ENCODE assay signal across 12 mouse cellular contexts in genomic region chr19:40570726-40571125, GRCm38 (mm10). TPM values are rescaled to one million over a fixed set of nuclear protein-coding genes. Genes with fewer than 3 reads are reported as not detected.
A peak's percentile ranks its signal among the peaks of the same experiment; 100 is the strongest.
DNase-seq lines count a peak whose midpoint lies in the region; ATAC-seq lines count a peak whose summit lies in the region.
"Had no signal": no experiment of that assay in that cellular context is flagged by ENCODE, and none has a peak within 500 bp of the region (broad histone marks: within the 10 kb centered on the region; RNA-seq: fewer than 3 reads in every experiment).

No protein-coding gene starts in this region.

- 68% methylated on average over 9 of the region's 9 CpGs for whole genome bisulfite sequencing in intestine, embryonic 15.5 days
- 95% methylated on average over 9 of the region's 9 CpGs for WGBS in midbrain, embryonic 16.5 days

- H3K4me1 ChIP-seq in intestine, embryonic 15.5 days (replicated peaks): no peaks in the 10 kb centered on the region
- H3K4me1 ChIP-seq in midbrain, embryonic 16.5 days (ENCODE audit: control insufficient read depth, insufficient read depth, low read length): no peaks in the 10 kb centered on the region
- H3K4me1 ChIP-seq: embryonic facial prominence, embryonic 10.5 days; hindbrain, embryonic 12.5 days; lung, embryonic 15.5 days had no signal

- peak; percentile 68 for DNase-seq in ovary, postnatal 36 days (ENCODE audit: low spot score)
- DNase-seq in ovary, postnatal 10 days (ENCODE audit: low spot score): no peak
- DNase-seq in kidney, postnatal 36 days: peak; percentile 78 to 82
- DNase-seq in gastrocnemius, adult 18-20 months (ENCODE audit: low spot score): no peak
- no peak for DNase-seq in left cerebral cortex, postnatal 10 days (ENCODE audit: extremely low spot score in 1 of 2, low spot score in 2 of 2)

- no peaks in the 10 kb centered on the region for H3K9me3 ChIP-seq in intestine, embryonic 15.5 days
- peaks cover 4% of the 10 kb centered on the region; the same call in 1 of the 2 replicates for H3K9me3 ChIP-seq in midbrain, embryonic 16.5 days (replicated peaks; ENCODE audit: control insufficient read depth, low read length, poor library complexity, severe bottlenecking)

- intact Hi-C loops in left cerebral cortex, postnatal 10 days (cut with DNase I): no loop called here

- no peak overlapping the region for H3K4me2 ChIP-seq in intestine, embryonic 15.5 days (replicated peaks)
- H3K4me2 ChIP-seq in midbrain, embryonic 16.5 days (ENCODE audit: low read length): no peak overlapping the region
- H3K4me2 ChIP-seq: hindbrain, embryonic 12.5 days; lung, embryonic 15.5 days had no signal

- peak; percentile 91 for ATAC-seq in intestine, embryonic 15.5 days
- no peak for ATAC-seq in midbrain, embryonic 16.5 days
- ATAC-seq: forebrain, embryonic 16.5 days had no signal

- H3K36me3 ChIP-seq in intestine, embryonic 15.5 days: peaks cover 56% of the 10 kb centered on the region
- peaks cover 73% of the 10 kb centered on the region for H3K36me3 ChIP-seq in midbrain, embryonic 16.5 days (ENCODE audit: control insufficient read depth, insufficient read depth, low read length)

- no peak overlapping the region for H3K9ac ChIP-seq in intestine, embryonic 15.5 days
- H3K9ac ChIP-seq in midbrain, embryonic 16.5 days (ENCODE audit: low read depth, low read length): no peak overlapping the region
- H3K9ac ChIP-seq: hindbrain, embryonic 12.5 days; lung, embryonic 15.5 days had no signal

- peak overlapping the region; percentile 67 for H3K27ac ChIP-seq in intestine, embryonic 15.5 days
- H3K27ac ChIP-seq in midbrain, embryonic 16.5 days (ENCODE audit: low read length): no peak overlapping the region
- H3K27ac ChIP-seq: embryonic facial prominence, embryonic 10.5 days; hindbrain, embryonic 12.5 days; lung, embryonic 15.5 days had no signal

- no peak overlapping the region for H3K4me3 ChIP-seq in intestine, embryonic 15.5 days (replicated peaks)
- H3K4me3 ChIP-seq in midbrain, embryonic 16.5 days (ENCODE audit: low read depth, low read length): no peak overlapping the region
- H3K4me3 ChIP-seq: embryonic facial prominence, embryonic 10.5 days; hindbrain, embryonic 12.5 days; lung, embryonic 15.5 days had no signal

- H3K27me3 ChIP-seq in intestine, embryonic 15.5 days (replicated peaks): no peaks in the 10 kb centered on the region
- no peaks in the 10 kb centered on the region for H3K27me3 ChIP-seq in midbrain, embryonic 16.5 days (ENCODE audit: control insufficient read depth, insufficient read depth, low read depth, low read length)
- H3K27me3 ChIP-seq: CH12.LX; hindbrain, embryonic 12.5 days; lung, embryonic 15.5 days had no signal

RNA-seq across cellular contexts. Expression of gene Aldh18a1, which starts 17.5 kb away (rescaled TPM):
- 211 and 228 TPM in 2 replicates for polyA plus RNA-seq in intestine, embryonic 15.5 days (2015; fragmentation: Nextera tagmentation; extraction: Ambion mirVana)
- 58.4 and 59.2 TPM in 2 replicates for polyA plus RNA-seq in midbrain, embryonic 16.5 days (2015; fragmentation: Nextera tagmentation; extraction: Ambion mirVana)
- 1 to 10 TPM; 1.2 to 2.9 TPM for total RNA-seq in gastrocnemius, adult 18-20 months (2021)
- 10 to 100 TPM; 25.6 to 28.5 TPM for total RNA-seq in left cerebral cortex, postnatal 10 days (2021)

RNA-seq across cellular contexts. Expression of gene Tctn3, which starts 41.3 kb away (rescaled TPM):
- polyA plus RNA-seq in intestine, embryonic 15.5 days (2015; fragmentation: Nextera tagmentation; extraction: Ambion mirVana): 9.8 and 10.5 TPM in 2 replicates
- polyA plus RNA-seq in midbrain, embryonic 16.5 days (2015; fragmentation: Nextera tagmentation; extraction: Ambion mirVana): 16.8 and 17.7 TPM in 2 replicates
- 1 to 10 TPM; 1.8 to 1.9 TPM for total RNA-seq in gastrocnemius, adult 18-20 months (2021)
- total RNA-seq in left cerebral cortex, postnatal 10 days (2021): 10 to 100 TPM; 25.9 to 28.5 TPM

RNA-seq across cellular contexts. Expression of gene Entpd1, which starts 41.4 kb away (rescaled TPM):
- polyA plus RNA-seq in intestine, embryonic 15.5 days (2015; fragmentation: Nextera tagmentation; extraction: Ambion mirVana): 7.0 and 7.8 TPM in 2 replicates
- 8.2 and 8.6 TPM in 2 replicates for polyA plus RNA-seq in midbrain, embryonic 16.5 days (2015; fragmentation: Nextera tagmentation; extraction: Ambion mirVana)
- 10 to 100 TPM in 1 of 2 experiments, 1 to 10 TPM in 1; 7.2 to 12.1 TPM for total RNA-seq in gastrocnemius, adult 18-20 months (2021)
- total RNA-seq in left cerebral cortex, postnatal 10 days (2021): 10 to 100 TPM; 18.7 to 20.2 TPM

RNA-seq across cellular contexts. Expression of gene Sorbs1, which starts 57.1 kb away (rescaled TPM):
- 72.1 and 76.3 TPM in 2 replicates for polyA plus RNA-seq in intestine, embryonic 15.5 days (2015; fragmentation: Nextera tagmentation; extraction: Ambion mirVana)
- 83.3 and 84.6 TPM in 2 replicates for polyA plus RNA-seq in midbrain, embryonic 16.5 days (2015; fragmentation: Nextera tagmentation; extraction: Ambion mirVana)
- 100 to 1,000 TPM; 148 to 249 TPM for total RNA-seq in gastrocnemius, adult 18-20 months (2021)
- 100 to 1,000 TPM; 109 to 119 TPM for total RNA-seq in left cerebral cortex, postnatal 10 days (2021)

Comparison
In these comparisons a context has a peak if more than half of its experiments do, and no peak if none do; other contexts are left out.
1. DNase-seq: peak in ovary, postnatal 36 days (single experiment) and kidney, postnatal 36 days (2 of 2); none in ovary, postnatal 10 days (single experiment), gastrocnemius, adult 18-20 months (single experiment) and left cerebral cortex, postnatal 10 days (0 of 2).
2. RNA of gene Aldh18a1, which starts 17.5 kb away (total RNA-seq): 25.6 to 28.5 TPM in left cerebral cortex, postnatal 10 days; 1.2 to 2.9 TPM in gastrocnemius, adult 18-20 months; every median in the first group is over 4 times any median in the second.
3. RNA of gene Tctn3, which starts 41.3 kb away (total RNA-seq): 25.9 to 28.5 TPM in left cerebral cortex, postnatal 10 days; 1.8 to 1.9 TPM in gastrocnemius, adult 18-20 months; every median in the first group is over 4 times any median in the second.